Mouse (Mus musculus) embryonic facial prominence, embryonic 12.5 days (tissue): ENCODE data around the gene Cacna1a. TPM values are rescaled to one million over a fixed set of nuclear protein-coding genes. Genes with fewer than 3 reads are reported as not detected.

Experiments used
- ATAC-seq: fragments of 200-750 bp; cut with Nextera tagmentation; 2 replicates; pipeline ENCODE4 v1.8.0; 2017; ENCODE audit not compliant: insufficient number of reproducible peaks, insufficient read depth, low FRiP score, low TSS enrichment
- H3K27ac ChIP-seq: fragments of 300-500 bp; sonication (generic); 2 replicates; pipeline ENCODE4 v1.5.1; 2016; ENCODE audit warnings: mild to moderate bottlenecking
- H3K27me3 ChIP-seq: fragments of 300-500 bp; sonication (generic); 2 replicates; pipeline ENCODE4 v1.6.1; 2016; ENCODE audit warnings: mild to moderate bottlenecking, moderate library complexity
- H3K36me3 ChIP-seq: fragments of 300-500 bp; sonication (generic); 2 replicates; pipeline ENCODE4 v1.6.1; 2016; ENCODE audit warnings: mild to moderate bottlenecking
- H3K4me1 ChIP-seq: fragments of 300-500 bp; sonication (generic); 2 replicates; pipeline ENCODE4 v1.6.1; 2016
- H3K4me2 ChIP-seq: fragments of 300-500 bp; sonication (generic); replicated peaks from 2 replicates; pipeline ENCODE4 v1.6.1; 2016; ENCODE audit warnings: mild to moderate bottlenecking, moderate library complexity
- H3K4me3 ChIP-seq: fragments of 300-500 bp; sonication (generic); 2 replicates; pipeline ENCODE4 v1.5.1; 2016; ENCODE audit warnings: mild to moderate bottlenecking
- H3K9ac ChIP-seq: fragments of 300-500 bp; sonication (generic); 2 replicates; pipeline ENCODE4 v1.6.1; 2016; ENCODE audit warnings: mild to moderate bottlenecking, moderate library complexity
- H3K9me3 ChIP-seq: fragments of 300-500 bp; sonication (generic); 2 replicates; pipeline ENCODE4 v1.6.1; 2016; ENCODE audit warnings: mild to moderate bottlenecking, moderate library complexity
- WGBS: fragments of 180-500 bp; shearing (Covaris S2); methylation state at CpG from one replicate; pipeline ENCODE4 v1.1.7; 2016; 5-methylcytosine and 5-hydroxymethylcytosine counted together
- polyA plus RNA-seq: library from polyadenylated mRNA; unstranded; fragments of >200 nt; fragmentation: Nextera tagmentation; extraction: Ambion mirVana; gene quantifications from 2 replicates; pipeline ENCODE4 v1.2.1, GENCODE M21; 2016

Gene Cacna1a
- polyA plus RNA-seq, 1 experiment from 2014 or later: 11.0 TPM

GRCm38 (mm10) chr8:84689091-84689915, 301.1 kb downstream of the Cacna1a start:
- peak overlapping the region; percentile 87 for H3K4me2 ChIP-seq
- peak overlapping the region; percentile 87 for H3K9ac ChIP-seq
- no peaks in the 10 kb centered on the region for H3K9me3 ChIP-seq
- peaks cover 41% of the 10 kb centered on the region for H3K4me1 ChIP-seq
- H3K27ac ChIP-seq: peak overlapping the region; percentile 72
- peak overlapping the region; percentile 92 for H3K4me3 ChIP-seq
- peaks cover 31% of the 10 kb centered on the region for H3K36me3 ChIP-seq
- peak; percentile 77 for ATAC-seq
- H3K27me3 ChIP-seq: no peaks in the 10 kb centered on the region
- WGBS: under 1% methylated on average over 47 of the region's 47 CpGs

Other genes with a start within 250 kb of the Cacna1a start
- 27.5 and 29.2 TPM in 2 replicates for gene Cc2d1a, start 240.5 kb upstream of the Cacna1a start, polyA plus RNA-seq
- gene 4930432K21Rik, start 240.4 kb upstream of the Cacna1a start, polyA plus RNA-seq: 2.0 and 2.4 TPM in 2 replicates
- 5.4 and 7.2 TPM in 2 replicates for gene Nanos3, start 203.2 kb upstream of the Cacna1a start, polyA plus RNA-seq
- gene Zswim4, start 151.4 kb upstream of the Cacna1a start, polyA plus RNA-seq: 32.4 and 32.9 TPM in 2 replicates
- gene D8Ertd738e, start 138.7 kb upstream of the Cacna1a start, polyA plus RNA-seq: 322 and 341 TPM in 2 replicates
- gene Mri1, start 131.1 kb upstream of the Cacna1a start, polyA plus RNA-seq: 70.2 and 71.2 TPM in 2 replicates
- gene Ccdc130, start 118.1 kb upstream of the Cacna1a start, polyA plus RNA-seq: 18.1 and 24.5 TPM in 2 replicates